Mouse (Mus musculus): ENCODE data around the gene Afmid. TPM values are rescaled to one million over a fixed set of nuclear protein-coding genes. Genes with fewer than 3 reads are reported as not detected.
"Not testable (repeated sequence)": the region's sequence is repeated elsewhere in the genome, so short reads cannot be mapped to it uniquely, and the experiment has no call there.

The Afmid gene
- polyA plus RNA-seq, 1 experiment from 2014 or later, result 5.3 TPM

GRCm38 (mm10) chr11:117782705-117783034, 43.1 kb upstream of the Afmid start:
- no peaks in the 10 kb centered on the region for H3K36me3 ChIP-seq
- no peak for ATAC-seq (ENCODE audit: borderline replicate concordance, extremely low read depth, low FRiP score, low TSS enrichment)
- peaks cover 51% of the 10 kb centered on the region for H3K4me1 ChIP-seq
- no peaks in the 10 kb centered on the region for H3K9me3 ChIP-seq
- H3K4me3 ChIP-seq, result peak overlapping the region; percentile 54
- no peaks in the 10 kb centered on the region for H3K27me3 ChIP-seq
- H3K4me2 ChIP-seq, result peak overlapping the region; percentile 98
- WGBS, result 40% methylated on average over 9 of the region's 9 CpGs
- peak overlapping the region; percentile 88 for H3K27ac ChIP-seq
- H3K9ac ChIP-seq, result peak overlapping the region; percentile 32; the same call in 1 of the 2 replicates

- peak overlapping the region; percentile 98 for H3K4me2 ChIP-seq
- WGBS, result 4% methylated on average over 31 of the region's 31 CpGs
Observed at GRCm38 (mm10) chr11:117783089-117783488, 42.6 kb upstream of the Afmid start.

GRCm38 (mm10) chr11:117783683-117784309, 41.9 kb upstream of the Afmid start:
- H3K9ac ChIP-seq, result no peak overlapping the region; the same call in 1 of the 2 replicates
- H3K27me3 ChIP-seq, result no peaks in the 10 kb centered on the region
- H3K4me3 ChIP-seq, result peak overlapping the region; percentile 54
- 43% methylated on average over 10 of the region's 10 CpGs for WGBS
- H3K36me3 ChIP-seq, result no peaks in the 10 kb centered on the region
- H3K4me1 ChIP-seq, result peaks cover 48% of the 10 kb centered on the region
- H3K27ac ChIP-seq, result no peak overlapping the region
- ATAC-seq (ENCODE audit: borderline replicate concordance, extremely low read depth, low FRiP score, low TSS enrichment), result no peak; the same call in 1 of the 2 replicates
- peak overlapping the region; percentile 98 for H3K4me2 ChIP-seq
- H3K9me3 ChIP-seq, result no peaks in the 10 kb centered on the region

More at GRCm38 (mm10) chr11:117783089-117783488, 42.6 kb upstream of the Afmid start:
- no peaks in the 10 kb centered on the region for H3K36me3 ChIP-seq
- H3K27ac ChIP-seq, result peak overlapping the region; percentile 88
- peaks cover 51% of the 10 kb centered on the region for H3K4me1 ChIP-seq
- H3K4me3 ChIP-seq, result peak overlapping the region; percentile 54
- peak overlapping the region; percentile 32 for H3K9ac ChIP-seq
- H3K27me3 ChIP-seq, result no peaks in the 10 kb centered on the region
- 0 out of 2 replicates have a peak, but pooled peaks have one; percentile 17 for ATAC-seq (ENCODE audit: borderline replicate concordance, extremely low read depth, low FRiP score, low TSS enrichment)
- H3K9me3 ChIP-seq, result no peaks in the 10 kb centered on the region

GRCm38 (mm10) chr11:117786294-117786693, 39.4 kb upstream of the Afmid start:
- no peaks in the 10 kb centered on the region for H3K9me3 ChIP-seq
- 17% methylated on average over 10 of the region's 10 CpGs for WGBS
- H3K4me1 ChIP-seq, result peaks cover 30% of the 10 kb centered on the region
- ATAC-seq (ENCODE audit: borderline replicate concordance, extremely low read depth, low FRiP score, low TSS enrichment), result no peak
- H3K27ac ChIP-seq, result no peak overlapping the region
- no peak overlapping the region for H3K4me2 ChIP-seq
- no peaks in the 10 kb centered on the region for H3K27me3 ChIP-seq
- no peaks in the 10 kb centered on the region for H3K36me3 ChIP-seq
- H3K4me3 ChIP-seq, result no peak overlapping the region
- H3K9ac ChIP-seq, result no peak overlapping the region

- not testable (repeated sequence) for H3K4me3 ChIP-seq; H3K4me2 ChIP-seq; H3K36me3 ChIP-seq; H3K9me3 ChIP-seq; H3K27me3 ChIP-seq; H3K27ac ChIP-seq; H3K9ac ChIP-seq; ATAC-seq (ENCODE audit: borderline replicate concordance, extremely low read depth, low FRiP score, low TSS enrichment)
- peaks cover 22% of the 10 kb centered on the region for H3K4me1 ChIP-seq
- WGBS, result 72% methylated on average over 7 of the region's 7 CpGs
Observed at GRCm38 (mm10) chr11:117788481-117788880, 37.2 kb upstream of the Afmid start.

- Histone ChIP-seq H3K9ac (no peak overlapping the region), H3K9me3 (no peaks in the 10 kb centered on the region), H3K36me3 (no peaks in the 10 kb centered on the region), H3K4me1 (peaks cover 20% of the 10 kb centered on the region), H3K27ac (no peak overlapping the region), H3K4me2 (peak overlapping the region; percentile 50), H3K27me3 (no peaks in the 10 kb centered on the region), H3K4me3 (peak overlapping the region; percentile 10; the same call in 1 of the 2 replicates)
- 6% methylated on average over 14 of the region's 14 CpGs for WGBS
- ATAC-seq (ENCODE audit: borderline replicate concordance, extremely low read depth, low FRiP score, low TSS enrichment), result peak; percentile 24; the same call in 1 of the 2 replicates
Observed at GRCm38 (mm10) chr11:117790286-117790685, 35.4 kb upstream of the Afmid start.

GRCm38 (mm10) chr11:117790703-117791440, 34.9 kb upstream of the Afmid start:
- peaks cover 20% of the 10 kb centered on the region for H3K4me1 ChIP-seq
- 29% methylated on average over 23 of the region's 23 CpGs for WGBS
- no peak overlapping the region for H3K27ac ChIP-seq
- no peaks in the 10 kb centered on the region for H3K9me3 ChIP-seq
- no peaks in the 10 kb centered on the region for H3K27me3 ChIP-seq
- ATAC-seq (ENCODE audit: borderline replicate concordance, extremely low read depth, low FRiP score, low TSS enrichment), result peak; percentile 10; the same call in 1 of the 2 replicates
- H3K9ac ChIP-seq, result no peak overlapping the region
- no peaks in the 10 kb centered on the region for H3K36me3 ChIP-seq
- peak overlapping the region; percentile 50 for H3K4me2 ChIP-seq
- peak overlapping the region; percentile 10; the same call in 1 of the 2 replicates for H3K4me3 ChIP-seq

GRCm38 (mm10) chr11:117791441-117791761, 34.3 kb upstream of the Afmid start:
- ATAC-seq (ENCODE audit: borderline replicate concordance, extremely low read depth, low FRiP score, low TSS enrichment), result no peak
- H3K27ac ChIP-seq, result no peak overlapping the region
- H3K9me3 ChIP-seq, result no peaks in the 10 kb centered on the region
- H3K27me3 ChIP-seq, result no peaks in the 10 kb centered on the region
- H3K4me2 ChIP-seq, result no peak overlapping the region
- peaks cover 20% of the 10 kb centered on the region for H3K4me1 ChIP-seq
- no peak overlapping the region for H3K4me3 ChIP-seq
- no peaks in the 10 kb centered on the region for H3K36me3 ChIP-seq
- no peak overlapping the region for H3K9ac ChIP-seq
- WGBS, result 83% methylated on average over 9 of the region's 9 CpGs

- H3K36me3 ChIP-seq, result no peaks in the 10 kb centered on the region
- H3K27ac ChIP-seq, result no peak overlapping the region
- H3K4me3 ChIP-seq, result peak overlapping the region; percentile 24
Observed at GRCm38 (mm10) chr11:117792281-117792888, 33.3 kb upstream of the Afmid start.

GRCm38 (mm10) chr11:117794035-117794551, 31.6 kb upstream of the Afmid start:
- no peak overlapping the region for H3K4me3 ChIP-seq
- H3K27ac ChIP-seq, result no peak overlapping the region
- H3K36me3 ChIP-seq, result no peaks in the 10 kb centered on the region
- ATAC-seq (ENCODE audit: borderline replicate concordance, extremely low read depth, low FRiP score, low TSS enrichment), result no peak
- no peak overlapping the region for H3K4me2 ChIP-seq
- H3K27me3 ChIP-seq, result no peaks in the 10 kb centered on the region
- H3K9ac ChIP-seq, result no peak overlapping the region
- 45% methylated on average over 4 of the region's 4 CpGs for WGBS
- no peaks in the 10 kb centered on the region for H3K9me3 ChIP-seq
- peaks cover 28% of the 10 kb centered on the region for H3K4me1 ChIP-seq

More at GRCm38 (mm10) chr11:117792281-117792888, 33.3 kb upstream of the Afmid start:
- WGBS, result 7% methylated on average over 22 of the region's 22 CpGs
- ATAC-seq (ENCODE audit: borderline replicate concordance, extremely low read depth, low FRiP score, low TSS enrichment), result peak; percentile 71
- no peaks in the 10 kb centered on the region for H3K27me3 ChIP-seq
- no peaks in the 10 kb centered on the region for H3K9me3 ChIP-seq
- peak overlapping the region; percentile 57 for H3K4me2 ChIP-seq
- H3K9ac ChIP-seq, result peak overlapping the region; percentile 24; the same call in 1 of the 2 replicates
- H3K4me1 ChIP-seq, result peaks cover 20% of the 10 kb centered on the region

- 34% methylated on average over 5 of the region's 5 CpGs for WGBS
- no peak overlapping the region for H3K27ac ChIP-seq
Observed at GRCm38 (mm10) chr11:117796954-117797353, 28.8 kb upstream of the Afmid start.

More at GRCm38 (mm10) chr11:117796954-117797353, 28.8 kb upstream of the Afmid start:
- no peak overlapping the region for H3K4me2 ChIP-seq
- H3K27me3 ChIP-seq, result no peaks in the 10 kb centered on the region
- H3K36me3 ChIP-seq, result no peaks in the 10 kb centered on the region
- H3K9me3 ChIP-seq, result no peaks in the 10 kb centered on the region
- peaks cover 19% of the 10 kb centered on the region for H3K4me1 ChIP-seq
- no peak overlapping the region for H3K4me3 ChIP-seq
- no peak for ATAC-seq (ENCODE audit: borderline replicate concordance, extremely low read depth, low FRiP score, low TSS enrichment)
- H3K9ac ChIP-seq, result no peak overlapping the region

All from lung, embryonic 15.5 days (tissue).